Mouse (Mus musculus) spleen, postnatal 4 days (tissue): ENCODE results near the gene Vmn1r21.
"Not testable (repeated sequence)": the region's sequence is repeated elsewhere in the genome, so short reads cannot be mapped to it uniquely, and the experiment has no call there.

ENCODE experiments used
- DNase-seq, 2 experiments: peaks; one replicate each; pipeline ENCODE4 v3.0.0; 2022; ENCODE audit warnings: low spot score in 2 of 2

The Vmn1r21 gene

GRCm38 (mm10) chr6:57850286-57850685 is at the start of gene Vmn1r21:
Gene Vmn1r21 (minus strand): TSS chr6:57850343.
- DNase-seq: no peak

GRCm38 (mm10) chr6:57859043-57860042 is 9.2 kb upstream of the Vmn1r21 start:
- DNase-seq: peak; percentile 28 to 59

- DNase-seq: not testable (repeated sequence)
These were observed 1.0 kb upstream of the Vmn1r21 start for GRCm38 (mm10) chr6:57851177-57851576.

- no peak for DNase-seq
These were observed 10.3 kb downstream of the Vmn1r21 start for GRCm38 (mm10) chr6:57839693-57840408.

GRCm38 (mm10) chr6:57825259-57825715 is 24.9 kb downstream of the Vmn1r21 start:
- DNase-seq: no peak

GRCm38 (mm10) chr6:57824422-57825258 is 25.5 kb downstream of the Vmn1r21 start, which contains the start of gene Vopp1:
Gene Vopp1 (minus strand): TSS chr6:57825159.
- DNase-seq: peak; percentile 75 to 89

- no peak for DNase-seq
These were observed 26.7 kb downstream of the Vmn1r21 start for GRCm38 (mm10) chr6:57823461-57823860.

GRCm38 (mm10) chr6:57822648-57823410 is 27.3 kb downstream of the Vmn1r21 start:
- DNase-seq: no peak

GRCm38 (mm10) chr6:57814436-57814940 is 35.7 kb downstream of the Vmn1r21 start:
- DNase-seq: no peak

- no peak for DNase-seq
These were observed 38.1 kb downstream of the Vmn1r21 start for GRCm38 (mm10) chr6:57811748-57812730.

- DNase-seq: no peak
These were observed 44.7 kb downstream of the Vmn1r21 start for GRCm38 (mm10) chr6:57805218-57806069.

GRCm38 (mm10) chr6:57803130-57803529 is 47.0 kb downstream of the Vmn1r21 start:
- no peak for DNase-seq

- no peak for DNase-seq
These were observed 51.2 kb downstream of the Vmn1r21 start for GRCm38 (mm10) chr6:57798986-57799385.

GRCm38 (mm10) chr6:57796853-57797423 is 53.2 kb downstream of the Vmn1r21 start:
- no peak for DNase-seq

- peak in 1 of 2 experiments; percentile 23 for DNase-seq
These were observed 54.3 kb downstream of the Vmn1r21 start for GRCm38 (mm10) chr6:57795835-57796234.
